Mouse (Mus musculus) adrenal gland, postnatal 10 days (tissue): ENCODE measurements at regions not wholly inside any gene's neighbourhood (a gene's known extent, or its start where the extent isn't known, plus 50 kb on each side); places are given as distances from the start of the nearest gene placed in this dataset.
A peak's percentile ranks its signal among the peaks of the same experiment; 100 is the strongest.
"Not testable (repeated sequence)": the region's sequence is repeated elsewhere in the genome, so short reads cannot be mapped to it uniquely, and the experiment has no call there.

Experiments
- DNase-seq: peaks from one replicate; pipeline ENCODE4 v3.0.0; 2021; ENCODE audit warnings: mixed read lengths

- no peak for DNase-seq
These were observed 112.7 kb upstream of the Arid1b start for GRCm38 (mm10) chr17:4881473-4881872.

GRCm38 (mm10) chr17:4884083-4884482 lies 110.0 kb upstream of the Arid1b start:
- DNase-seq = no peak

- no peak for DNase-seq
These were observed 109.4 kb upstream of the Arid1b start for GRCm38 (mm10) chr17:4884761-4885160.

- DNase-seq = not testable (repeated sequence)
These were observed 106.8 kb upstream of the Arid1b start for GRCm38 (mm10) chr17:4887331-4887730.

GRCm38 (mm10) chr17:4889577-4889976 lies 104.6 kb upstream of the Arid1b start:
- no peak for DNase-seq

- no peak for DNase-seq
These were observed 104.0 kb upstream of the Arid1b start for GRCm38 (mm10) chr17:4890131-4890530.

GRCm38 (mm10) chr17:4891576-4891975 lies 102.6 kb upstream of the Arid1b start:
- no peak for DNase-seq

- DNase-seq = not testable (repeated sequence)
These were observed 99.3 kb upstream of the Arid1b start for GRCm38 (mm10) chr17:4894756-4895330.

- no peak for DNase-seq
These were observed 91.0 kb upstream of the Arid1b start for GRCm38 (mm10) chr17:4903129-4903528.

GRCm38 (mm10) chr17:4906504-4906903 lies 87.6 kb upstream of the Arid1b start:
- DNase-seq = no peak

- peak; percentile 61 for DNase-seq
These were observed 86.9 kb upstream of the Arid1b start for GRCm38 (mm10) chr17:4907181-4907752.

- DNase-seq = peak; percentile 96
These were observed 86.1 kb upstream of the Arid1b start for GRCm38 (mm10) chr17:4907841-4908571.

GRCm38 (mm10) chr17:4908572-4908965 lies 85.6 kb upstream of the Arid1b start:
- DNase-seq = no peak

GRCm38 (mm10) chr17:4910182-4910581 lies 84.0 kb upstream of the Arid1b start:
- DNase-seq = peak; percentile 44

GRCm38 (mm10) chr17:4913001-4913400 lies 81.1 kb upstream of the Arid1b start:
- no peak for DNase-seq

- DNase-seq = no peak
These were observed 74.2 kb upstream of the Arid1b start for GRCm38 (mm10) chr17:4919866-4920495.

GRCm38 (mm10) chr17:4921121-4921520 lies 73.0 kb upstream of the Arid1b start:
- no peak for DNase-seq

GRCm38 (mm10) chr17:4928631-4929030 lies 65.5 kb upstream of the Arid1b start:
- DNase-seq = no peak

GRCm38 (mm10) chr17:4935268-4935667 lies 58.9 kb upstream of the Arid1b start:
- no peak for DNase-seq

- no peak for DNase-seq
These were observed 53.5 kb upstream of the Arid1b start for GRCm38 (mm10) chr17:4940589-4940988.

GRCm38 (mm10) chr17:4941286-4941800 lies 52.8 kb upstream of the Arid1b start:
- no peak for DNase-seq

- DNase-seq = no peak
These were observed 51.3 kb upstream of the Arid1b start for GRCm38 (mm10) chr17:4942868-4943267.
